Mouse (Mus musculus): ENCODE results near the gene Ube2g2. TPM values are rescaled to one million over a fixed set of nuclear protein-coding genes. Genes with fewer than 3 reads are reported as not detected.

The Ube2g2 gene
- polyA plus RNA-seq, 1 experiment, result 85.5 TPM

GRCm38 (mm10) chr10:77588036-77588435, 34.0 kb upstream of the Ube2g2 start:
- peaks cover 54% of the 10 kb centered on the region for H3K36me3 ChIP-seq (ENCODE audit: control insufficient read depth, insufficient read depth)
- H3K79me3 ChIP-seq (ENCODE audit: low read depth), result peaks cover 67% of the 10 kb centered on the region
- no peak overlapping the region for H3K4me3 ChIP-seq (ENCODE audit: insufficient read depth, poor library complexity, severe bottlenecking)
- TF ChIP-seq USF1 (IDR thresholded peaks at IDR 0.05; ENCODE audit: low read depth) (no peak), MAX (IDR thresholded peaks at IDR 0.05) (no peak), MYOD1 (IDR thresholded peaks at IDR 0.05; ENCODE audit: control insufficient read depth, insufficient read length, low read depth) (no peak), FOSL1 (IDR thresholded peaks at IDR 0.05; ENCODE audit: insufficient read depth, low read length, poor library complexity, severe bottlenecking) (no peak), CEBPB (IDR thresholded peaks at IDR 0.05; ENCODE audit: low read depth) (no peak), MYOG (IDR thresholded peaks at IDR 0.05; ENCODE audit: control insufficient read depth, extremely low read depth, insufficient read length) (no peak), CTCF (IDR thresholded peaks at IDR 0.05; ENCODE audit: control insufficient read depth, insufficient read depth, insufficient read length) (no peak)
- no peak overlapping the region for H3ac ChIP-seq (ENCODE audit: control insufficient read depth, insufficient read length, low read depth)
- no peaks in the 10 kb centered on the region for H3K27me3 ChIP-seq (ENCODE audit: control insufficient read depth, insufficient read depth, insufficient read length)
- H3K79me2 ChIP-seq (ENCODE audit: control insufficient read depth, insufficient read depth), result peaks cover 96% of the 10 kb centered on the region

- peaks cover 61% of the 10 kb centered on the region for H3K79me3 ChIP-seq (ENCODE audit: low read depth)
- H3K79me2 ChIP-seq (ENCODE audit: control insufficient read depth, insufficient read depth), result peaks cover 85% of the 10 kb centered on the region
- H3K4me3 ChIP-seq (ENCODE audit: insufficient read depth, poor library complexity, severe bottlenecking), result no peak overlapping the region
- H3ac ChIP-seq (ENCODE audit: control insufficient read depth, insufficient read length, low read depth), result no peak overlapping the region
- H3K36me3 ChIP-seq (ENCODE audit: control insufficient read depth, insufficient read depth), result peaks cover 65% of the 10 kb centered on the region
- no peak for TF ChIP-seq FOSL1 (IDR thresholded peaks at IDR 0.05; ENCODE audit: insufficient read depth, low read length, poor library complexity, severe bottlenecking)
- TF ChIP-seq MYOD1 (IDR thresholded peaks at IDR 0.05; ENCODE audit: control insufficient read depth, insufficient read length, low read depth), result no peak
- no peak for TF ChIP-seq CEBPB (IDR thresholded peaks at IDR 0.05; ENCODE audit: low read depth)
- H3K27me3 ChIP-seq (ENCODE audit: control insufficient read depth, insufficient read depth, insufficient read length), result no peaks in the 10 kb centered on the region
These were observed 33.0 kb upstream of the Ube2g2 start for GRCm38 (mm10) chr10:77589117-77589516.

GRCm38 (mm10) chr10:77589749-77590148, 32.3 kb upstream of the Ube2g2 start:
- H3K79me3 ChIP-seq (ENCODE audit: low read depth), result peaks cover 57% of the 10 kb centered on the region
- TF ChIP-seq USF1 (IDR thresholded peaks at IDR 0.05; ENCODE audit: low read depth), result no peak
- peaks cover 79% of the 10 kb centered on the region for H3K79me2 ChIP-seq (ENCODE audit: control insufficient read depth, insufficient read depth)
- no peak overlapping the region for H3ac ChIP-seq (ENCODE audit: control insufficient read depth, insufficient read length, low read depth)
- H3K36me3 ChIP-seq (ENCODE audit: control insufficient read depth, insufficient read depth), result peaks cover 72% of the 10 kb centered on the region
- no peak overlapping the region for H3K4me3 ChIP-seq (ENCODE audit: insufficient read depth, poor library complexity, severe bottlenecking)
- H3K27me3 ChIP-seq (ENCODE audit: control insufficient read depth, insufficient read depth, insufficient read length), result no peaks in the 10 kb centered on the region

- H3K4me3 ChIP-seq (ENCODE audit: insufficient read depth, poor library complexity, severe bottlenecking), result no peak overlapping the region
- H3K27me3 ChIP-seq (ENCODE audit: control insufficient read depth, insufficient read depth, insufficient read length), result no peaks in the 10 kb centered on the region
- H3K79me3 ChIP-seq (ENCODE audit: low read depth), result peaks cover 50% of the 10 kb centered on the region
- no peak overlapping the region for H3ac ChIP-seq (ENCODE audit: control insufficient read depth, insufficient read length, low read depth)
- H3K79me2 ChIP-seq (ENCODE audit: control insufficient read depth, insufficient read depth), result peaks cover 68% of the 10 kb centered on the region
- peaks cover 82% of the 10 kb centered on the region for H3K36me3 ChIP-seq (ENCODE audit: control insufficient read depth, insufficient read depth)
- no peak for TF ChIP-seq CEBPB (IDR thresholded peaks at IDR 0.05; ENCODE audit: low read depth)
- peak; percentile 19 for TF ChIP-seq MAX (IDR thresholded peaks at IDR 0.05)
- peak; percentile 19 for TF ChIP-seq CTCF (IDR thresholded peaks at IDR 0.05; ENCODE audit: control insufficient read depth, insufficient read depth, insufficient read length)
- TF ChIP-seq MYOD1 (IDR thresholded peaks at IDR 0.05; ENCODE audit: control insufficient read depth, insufficient read length, low read depth), result no peak
- no peak for TF ChIP-seq MYOG (IDR thresholded peaks at IDR 0.05; ENCODE audit: control insufficient read depth, extremely low read depth, insufficient read length)
- no peak for TF ChIP-seq USF1 (IDR thresholded peaks at IDR 0.05; ENCODE audit: low read depth)
These were observed 31.3 kb upstream of the Ube2g2 start for GRCm38 (mm10) chr10:77590812-77591211.

GRCm38 (mm10) chr10:77591546-77591945, 30.5 kb upstream of the Ube2g2 start:
- H3K27me3 ChIP-seq (ENCODE audit: control insufficient read depth, insufficient read depth, insufficient read length), result no peaks in the 10 kb centered on the region
- no peak overlapping the region for H3K4me3 ChIP-seq (ENCODE audit: insufficient read depth, poor library complexity, severe bottlenecking)
- peaks cover 42% of the 10 kb centered on the region for H3K79me3 ChIP-seq (ENCODE audit: low read depth)
- H3ac ChIP-seq (ENCODE audit: control insufficient read depth, insufficient read length, low read depth), result no peak overlapping the region
- peaks cover 81% of the 10 kb centered on the region for H3K36me3 ChIP-seq (ENCODE audit: control insufficient read depth, insufficient read depth)
- TF ChIP-seq MYOG (IDR thresholded peaks at IDR 0.05; ENCODE audit: control insufficient read depth, extremely low read depth, insufficient read length), result no peak
- TF ChIP-seq FOSL1 (IDR thresholded peaks at IDR 0.05; ENCODE audit: insufficient read depth, low read length, poor library complexity, severe bottlenecking), result no peak
- TF ChIP-seq MAX (IDR thresholded peaks at IDR 0.05), result no peak
- TF ChIP-seq USF1 (IDR thresholded peaks at IDR 0.05; ENCODE audit: low read depth), result no peak
- no peak for TF ChIP-seq CTCF (IDR thresholded peaks at IDR 0.05; ENCODE audit: control insufficient read depth, insufficient read depth, insufficient read length)
- TF ChIP-seq CEBPB (IDR thresholded peaks at IDR 0.05; ENCODE audit: low read depth), result no peak
- no peak for TF ChIP-seq MYOD1 (IDR thresholded peaks at IDR 0.05; ENCODE audit: control insufficient read depth, insufficient read length, low read depth)
- peaks cover 61% of the 10 kb centered on the region for H3K79me2 ChIP-seq (ENCODE audit: control insufficient read depth, insufficient read depth)

- Histone ChIP-seq H3K79me3 (ENCODE audit: low read depth) (peaks cover 7% of the 10 kb centered on the region), H3ac (ENCODE audit: control insufficient read depth, insufficient read length, low read depth) (no peak overlapping the region), H3K27me3 (ENCODE audit: control insufficient read depth, insufficient read depth, insufficient read length) (no peaks in the 10 kb centered on the region), H3K36me3 (ENCODE audit: control insufficient read depth, insufficient read depth) (peaks cover 75% of the 10 kb centered on the region), H3K79me2 (ENCODE audit: control insufficient read depth, insufficient read depth) (peaks cover 16% of the 10 kb centered on the region), H3K4me3 (ENCODE audit: insufficient read depth, poor library complexity, severe bottlenecking) (no peak overlapping the region)
- no peak for TF ChIP-seq CTCF (IDR thresholded peaks at IDR 0.05; ENCODE audit: control insufficient read depth, insufficient read depth, insufficient read length)
- no peak for TF ChIP-seq USF1 (IDR thresholded peaks at IDR 0.05; ENCODE audit: low read depth)
- TF ChIP-seq CEBPB (IDR thresholded peaks at IDR 0.05; ENCODE audit: low read depth), result no peak
- no peak for TF ChIP-seq FOSL1 (IDR thresholded peaks at IDR 0.05; ENCODE audit: insufficient read depth, low read length, poor library complexity, severe bottlenecking)
- TF ChIP-seq MAX (IDR thresholded peaks at IDR 0.05), result no peak
- TF ChIP-seq MYOG (IDR thresholded peaks at IDR 0.05; ENCODE audit: control insufficient read depth, extremely low read depth, insufficient read length), result no peak
- TF ChIP-seq MYOD1 (IDR thresholded peaks at IDR 0.05; ENCODE audit: control insufficient read depth, insufficient read length, low read depth), result no peak
These were observed 26.0 kb upstream of the Ube2g2 start for GRCm38 (mm10) chr10:77596060-77596459.
